Mouse (Mus musculus): ENCODE results near the gene Ccdc138. TPM values are rescaled to one million over a fixed set of nuclear protein-coding genes. Genes with fewer than 3 reads are reported as not detected.
A peak's percentile ranks its signal among the peaks of the same experiment; 100 is the strongest.

The Ccdc138 gene
- total and polyA plus RNA-seq, 3 experiments = 0.20 to 4.5 (median 2.1) TPM

DNA sequence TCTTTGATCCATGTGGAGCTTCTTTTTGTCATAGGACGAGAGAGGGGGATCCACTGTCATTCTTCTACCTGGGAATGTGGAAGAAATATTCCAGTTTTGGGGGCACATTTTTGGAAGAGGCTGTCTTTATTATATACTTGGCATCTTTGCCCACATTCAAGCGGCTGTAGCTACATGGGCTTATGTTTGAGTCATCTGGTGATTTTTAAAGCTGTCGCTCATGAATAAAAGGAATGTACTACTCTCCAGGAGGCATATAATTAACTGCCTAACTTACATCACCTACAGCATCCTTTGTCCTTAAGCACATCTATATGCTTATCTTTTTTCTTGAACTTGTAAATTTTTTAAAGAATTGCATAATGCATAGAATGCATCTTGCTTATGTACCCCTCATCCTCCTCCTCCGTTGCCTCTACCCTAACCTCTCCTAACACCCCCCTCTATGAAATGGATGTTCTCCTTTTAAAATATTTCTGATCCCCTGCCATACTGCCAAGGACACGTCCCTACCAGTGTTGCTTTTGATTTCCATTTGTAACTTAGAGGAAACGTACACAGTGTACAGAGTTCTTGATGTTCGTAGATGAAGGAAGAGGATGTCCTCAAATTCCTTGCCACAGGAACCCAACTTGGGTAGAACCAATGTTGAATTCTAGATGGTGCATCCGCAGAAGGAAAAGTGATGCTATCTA is 57.1 kb downstream of the Ccdc138 start:
- Histone ChIP-seq H3K36me3 (replicated peaks) (no peaks in the 10 kb centered on the region), H3K9me3 (replicated peaks) (no peaks in the 10 kb centered on the region), H3K27me3 (ENCODE audit: insufficient read depth, low read length) (no peaks in the 10 kb centered on the region), H3K4me1 (ENCODE audit: insufficient read depth, low read depth, low read length) (no peaks in the 10 kb centered on the region), H3K4me3 (ENCODE audit: low read depth, low read length) (no peak overlapping the region)
- DNase-seq (ENCODE audit: low spot score) (no peak), ATAC-seq (ENCODE audit: extremely low read depth, insufficient number of reproducible peaks, low FRiP score, poor library complexity, severe bottlenecking) (no peak)
- TF ChIP-seq POLR2AphosphoS5 (IDR thresholded peaks at IDR 0.05; ENCODE audit: insufficient replicate concordance, low read depth, low read length) (no peak), CTCF (IDR thresholded peaks at IDR 0.05; ENCODE audit: low read depth, low read length) (no peak), GATA1 (IDR thresholded peaks at IDR 0.05; ENCODE audit: borderline replicate concordance, low read length) (no peak), TAL1 (conservative IDR thresholded peaks at IDR 0.05; ENCODE audit: low read depth, low read length) (no peak)

DNA sequence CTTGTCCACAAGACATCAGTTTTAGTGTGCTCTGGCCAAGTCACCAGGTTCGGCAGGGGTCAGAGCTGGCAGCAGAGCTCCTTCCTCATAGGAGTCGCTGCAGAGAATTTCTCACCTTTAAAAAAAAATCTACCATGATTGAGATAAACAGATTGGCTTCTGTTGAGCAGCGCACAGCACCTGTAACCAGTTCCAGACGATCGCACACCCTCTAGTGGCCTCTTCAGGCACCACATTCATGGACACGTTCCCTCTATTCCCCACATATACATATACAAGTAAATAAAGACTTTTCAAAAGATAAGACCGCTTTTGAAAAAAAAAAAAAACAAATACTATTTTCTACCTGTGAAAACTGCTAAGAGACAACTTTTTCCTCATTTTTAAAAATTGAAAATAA is 61.4 kb downstream of the Ccdc138 start:
- ATAC-seq (ENCODE audit: extremely low read depth, insufficient number of reproducible peaks, low FRiP score, poor library complexity, severe bottlenecking) (no peak; the same call in 1 of the 2 replicates), DNase-seq (ENCODE audit: low spot score) (no peak)
- TF ChIP-seq POLR2AphosphoS5 (IDR thresholded peaks at IDR 0.05; ENCODE audit: insufficient replicate concordance, low read depth, low read length) = no peak
- no peak for TF ChIP-seq GATA2 (IDR thresholded peaks at IDR 0.05; ENCODE audit: borderline replicate concordance, low read depth, low read length)
- no peak for TF ChIP-seq TAL1 (conservative IDR thresholded peaks at IDR 0.05; ENCODE audit: low read depth, low read length)
- TF ChIP-seq CTCF (IDR thresholded peaks at IDR 0.05; ENCODE audit: low read depth, low read length) = no peak
- TF ChIP-seq GATA1 (IDR thresholded peaks at IDR 0.05; ENCODE audit: borderline replicate concordance, low read length) = no peak
- no peak overlapping the region for H3K4me3 ChIP-seq (ENCODE audit: low read depth, low read length)
- H3K36me3 ChIP-seq (replicated peaks) = no peaks in the 10 kb centered on the region
- no peaks in the 10 kb centered on the region for H3K27me3 ChIP-seq (ENCODE audit: insufficient read depth, low read length)
- no peaks in the 10 kb centered on the region for H3K9me3 ChIP-seq (replicated peaks)
- H3K4me1 ChIP-seq (ENCODE audit: insufficient read depth, low read depth, low read length) = no peaks in the 10 kb centered on the region

DNA sequence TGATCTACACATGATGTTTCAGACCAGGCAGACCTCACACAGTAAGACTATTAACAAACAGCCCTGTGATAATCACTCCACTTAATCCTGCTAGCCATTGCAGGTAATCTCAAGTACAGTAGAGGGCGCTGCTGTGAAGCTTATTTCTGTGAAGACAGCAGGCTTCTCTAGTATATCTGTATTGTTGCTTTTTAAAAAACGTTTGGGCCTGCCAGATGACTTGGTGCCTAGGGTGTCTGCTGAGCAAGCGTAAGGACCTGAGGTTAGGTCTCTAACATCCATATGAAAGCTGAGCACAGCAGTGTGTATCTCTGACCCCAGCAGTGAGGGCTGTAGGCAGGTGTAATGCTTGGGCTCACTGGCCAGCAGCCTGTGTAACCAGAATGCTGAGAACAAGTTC is 62.2 kb downstream of the Ccdc138 start:
- TF ChIP-seq GATA2 (IDR thresholded peaks at IDR 0.05; ENCODE audit: borderline replicate concordance, low read depth, low read length) (no peak), CTCF (IDR thresholded peaks at IDR 0.05; ENCODE audit: low read depth, low read length) (0 out of 2 replicates have a peak, but pooled peaks have one; percentile 23)
- no peaks in the 10 kb centered on the region for H3K27me3 ChIP-seq (ENCODE audit: insufficient read depth, low read length)
- no peaks in the 10 kb centered on the region for H3K9me3 ChIP-seq (replicated peaks)
- DNase-seq (ENCODE audit: low spot score) = no peak
- no peaks in the 10 kb centered on the region for H3K36me3 ChIP-seq (replicated peaks)
- H3K4me1 ChIP-seq (ENCODE audit: insufficient read depth, low read depth, low read length) = no peaks in the 10 kb centered on the region
- no peak for ATAC-seq (ENCODE audit: extremely low read depth, insufficient number of reproducible peaks, low FRiP score, poor library complexity, severe bottlenecking)
- no peak overlapping the region for H3K4me3 ChIP-seq (ENCODE audit: low read depth, low read length)

DNA sequence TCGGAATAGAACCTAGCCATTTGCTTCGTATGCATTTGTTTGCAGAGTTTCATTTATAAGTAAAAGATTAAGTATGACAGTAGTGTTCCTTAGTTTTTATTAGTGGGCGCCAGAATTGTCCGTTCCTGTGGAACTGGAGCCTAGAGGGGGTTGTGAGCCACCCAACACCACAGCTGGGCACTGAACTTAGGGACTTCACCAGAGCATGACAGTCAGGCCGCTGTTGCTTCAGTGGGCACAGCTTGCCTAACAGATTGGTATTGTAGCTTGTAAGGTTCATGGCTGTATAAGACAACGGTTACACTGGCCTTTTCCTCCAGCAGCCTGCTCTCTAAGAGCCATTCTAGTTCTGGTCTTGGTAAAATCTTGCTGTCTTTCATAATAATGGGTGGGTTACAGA is 62.8 kb downstream of the Ccdc138 start:
- no peak overlapping the region for H3K4me3 ChIP-seq (ENCODE audit: low read depth, low read length)
- no peaks in the 10 kb centered on the region for H3K4me1 ChIP-seq (ENCODE audit: insufficient read depth, low read depth, low read length)
- no peaks in the 10 kb centered on the region for H3K36me3 ChIP-seq (replicated peaks)
- no peaks in the 10 kb centered on the region for H3K27me3 ChIP-seq (ENCODE audit: insufficient read depth, low read length)
- ATAC-seq (ENCODE audit: extremely low read depth, insufficient number of reproducible peaks, low FRiP score, poor library complexity, severe bottlenecking) = no peak
- no peak for DNase-seq (ENCODE audit: low spot score)
- no peak for TF ChIP-seq TAL1 (conservative IDR thresholded peaks at IDR 0.05; ENCODE audit: low read depth, low read length)
- TF ChIP-seq POLR2AphosphoS5 (IDR thresholded peaks at IDR 0.05; ENCODE audit: insufficient replicate concordance, low read depth, low read length) = no peak
- TF ChIP-seq CTCF (IDR thresholded peaks at IDR 0.05; ENCODE audit: low read depth, low read length) = no peak
- TF ChIP-seq GATA1 (IDR thresholded peaks at IDR 0.05; ENCODE audit: borderline replicate concordance, low read length) = no peak
- no peak for TF ChIP-seq GATA2 (IDR thresholded peaks at IDR 0.05; ENCODE audit: borderline replicate concordance, low read depth, low read length)
- no peaks in the 10 kb centered on the region for H3K9me3 ChIP-seq (replicated peaks)

DNA sequence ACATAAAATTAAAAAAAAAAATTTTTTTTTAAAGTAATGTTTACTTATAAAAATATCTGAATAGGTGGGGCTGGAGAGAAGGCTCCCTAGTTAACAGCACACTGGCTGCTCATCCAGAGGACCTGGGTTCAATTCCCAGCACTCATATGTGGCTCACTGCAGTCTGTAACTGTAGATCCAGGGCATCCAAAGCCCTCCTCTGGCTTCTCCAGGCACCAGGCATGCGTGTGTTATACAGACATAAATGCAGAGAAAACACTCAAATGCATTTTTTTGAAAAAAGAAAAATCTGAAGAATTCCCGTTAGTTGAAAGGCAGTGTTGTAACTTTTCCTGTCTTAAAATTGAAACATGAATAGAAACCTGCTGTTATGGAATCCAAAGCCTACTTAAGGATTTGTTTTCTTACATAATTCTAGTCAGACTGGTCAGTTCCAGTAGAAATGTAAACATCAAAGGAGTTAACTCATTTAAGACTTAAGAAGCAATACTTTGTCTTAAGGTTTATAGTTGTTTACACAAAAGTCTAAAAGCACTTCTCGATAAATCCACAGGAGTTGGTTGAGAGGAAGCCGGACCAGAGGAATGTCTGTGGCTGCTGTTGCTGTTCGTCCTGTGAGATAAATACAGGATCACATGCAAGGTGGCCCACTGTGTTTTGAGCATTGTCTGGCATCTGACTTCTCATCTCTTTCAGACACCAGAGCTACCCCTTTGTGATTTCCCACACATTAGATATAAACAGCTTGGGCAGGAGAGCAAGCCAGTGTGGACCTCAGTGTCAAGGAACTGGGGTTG is 87.9 kb downstream of the Ccdc138 start:
- DNase-seq (ENCODE audit: low spot score) (no peak), ATAC-seq (ENCODE audit: extremely low read depth, insufficient number of reproducible peaks, low FRiP score, poor library complexity, severe bottlenecking) (no peak)
- H3K4me3 ChIP-seq (ENCODE audit: low read depth, low read length) = no peak overlapping the region

DNA sequence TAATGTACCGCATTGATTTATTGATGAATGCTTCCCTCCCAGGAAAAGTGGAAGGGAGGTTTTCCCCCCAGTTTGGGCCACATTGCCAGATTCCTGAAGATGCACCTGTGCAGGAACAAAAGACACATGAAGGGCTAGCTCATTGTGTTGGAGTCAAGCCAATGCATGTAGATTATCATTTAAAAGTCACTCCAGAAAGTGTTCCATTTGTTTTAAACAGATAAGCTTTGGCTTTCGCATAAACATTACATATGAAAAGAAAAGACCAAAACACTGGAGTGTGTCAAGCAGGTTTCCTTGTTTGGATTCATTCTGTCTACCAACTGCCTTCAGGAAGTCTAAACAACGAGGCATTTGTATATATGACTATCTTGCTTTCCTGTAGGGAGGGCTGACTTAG is 96.7 kb downstream of the Ccdc138 start:
- ATAC-seq (ENCODE audit: extremely low read depth, insufficient number of reproducible peaks, low FRiP score, poor library complexity, severe bottlenecking) (no peak), DNase-seq (ENCODE audit: low spot score) (no peak)
- Histone ChIP-seq H3K4me1 (ENCODE audit: insufficient read depth, low read depth, low read length) (no peaks in the 10 kb centered on the region), H3K4me3 (ENCODE audit: low read depth, low read length) (no peak overlapping the region), H3K27me3 (ENCODE audit: insufficient read depth, low read length) (no peaks in the 10 kb centered on the region), H3K9me3 (replicated peaks) (no peaks in the 10 kb centered on the region), H3K36me3 (replicated peaks) (no peaks in the 10 kb centered on the region)
- TF ChIP-seq GATA1 (IDR thresholded peaks at IDR 0.05; ENCODE audit: borderline replicate concordance, low read length) = no peak
- no peak for TF ChIP-seq CTCF (IDR thresholded peaks at IDR 0.05; ENCODE audit: low read depth, low read length)
- no peak for TF ChIP-seq TAL1 (conservative IDR thresholded peaks at IDR 0.05; ENCODE audit: low read depth, low read length)
- no peak for TF ChIP-seq POLR2AphosphoS5 (IDR thresholded peaks at IDR 0.05; ENCODE audit: insufficient replicate concordance, low read depth, low read length)

More for the DNA sequence above, 87.9 kb downstream of the Ccdc138 start:
- H3K36me3 ChIP-seq (replicated peaks) = no peaks in the 10 kb centered on the region
- H3K27me3 ChIP-seq (ENCODE audit: insufficient read depth, low read length) = no peaks in the 10 kb centered on the region
- no peaks in the 10 kb centered on the region for H3K4me1 ChIP-seq (ENCODE audit: insufficient read depth, low read depth, low read length)
- no peaks in the 10 kb centered on the region for H3K9me3 ChIP-seq (replicated peaks)
- no peak for TF ChIP-seq CTCF (IDR thresholded peaks at IDR 0.05; ENCODE audit: low read depth, low read length)
- TF ChIP-seq TAL1 (conservative IDR thresholded peaks at IDR 0.05; ENCODE audit: low read depth, low read length) = no peak
- TF ChIP-seq GATA2 (IDR thresholded peaks at IDR 0.05; ENCODE audit: borderline replicate concordance, low read depth, low read length) = no peak
- TF ChIP-seq GATA1 (IDR thresholded peaks at IDR 0.05; ENCODE audit: borderline replicate concordance, low read length) = no peak
- no peak for TF ChIP-seq POLR2AphosphoS5 (IDR thresholded peaks at IDR 0.05; ENCODE audit: insufficient replicate concordance, low read depth, low read length)
